Mouse (Mus musculus) heart, adult 9 months (tissue): ENCODE measurements around the gene Elmod2.
A peak's percentile ranks its signal among the peaks of the same experiment; 100 is the strongest.
"Not testable (repeated sequence)": the region's sequence is repeated elsewhere in the genome, so short reads cannot be mapped to it uniquely, and the experiment has no call there.

Source experiments
- DNase-seq, 2 experiments: peaks; one replicate each; pipeline ENCODE4 v3.0.0; 2022; ENCODE audit warnings: low spot score in 2 of 2

Elmod2 gene

GRCm38 (mm10) chr8:83331899-83332697 lies at the start of gene Elmod2:
TSS of gene Elmod2 (minus strand) at chr8:83332486.
- DNase-seq: peak; percentile 96 to 97

DNA sequence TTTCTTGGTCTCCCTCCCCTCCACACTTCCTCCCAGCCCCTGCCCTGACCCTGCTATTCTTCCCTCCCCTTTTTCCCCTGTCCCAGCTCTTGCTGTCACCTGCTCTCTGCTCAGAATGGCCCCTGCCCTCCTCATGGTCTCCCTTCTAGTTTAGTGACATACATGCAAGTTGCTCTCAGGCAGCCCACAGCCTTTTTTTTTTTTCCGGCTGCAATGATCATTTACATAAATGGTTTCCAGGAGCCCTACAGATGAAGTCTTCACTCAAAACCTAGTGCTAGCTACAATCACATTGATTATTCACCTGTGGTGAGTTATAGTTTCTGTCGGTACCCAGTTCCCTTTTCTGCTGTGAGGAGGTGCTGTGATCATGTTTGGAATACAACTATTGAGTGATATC lies 48.7 kb upstream of the Elmod2 start:
- no peak for DNase-seq

DNA sequence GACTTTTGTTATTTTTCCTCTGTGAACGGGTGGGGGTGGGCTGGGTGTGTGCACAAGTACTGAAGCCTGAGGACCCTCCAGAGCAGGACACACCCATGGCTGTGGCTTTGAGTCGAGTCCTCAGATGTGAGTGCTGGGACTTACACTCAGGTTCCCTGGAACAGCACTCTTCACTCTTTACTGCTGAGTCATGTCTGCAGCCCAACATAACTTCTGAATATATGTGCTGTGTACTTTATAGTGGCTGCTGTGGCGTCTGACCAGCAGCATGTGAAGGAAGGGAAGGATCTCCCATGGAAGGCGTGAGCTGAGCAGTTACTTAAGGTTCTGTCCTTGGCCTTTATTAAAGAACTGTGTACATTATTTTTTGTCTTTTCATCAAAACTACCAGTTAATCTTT lies 47.9 kb upstream of the Elmod2 start:
- DNase-seq: no peak

DNA sequence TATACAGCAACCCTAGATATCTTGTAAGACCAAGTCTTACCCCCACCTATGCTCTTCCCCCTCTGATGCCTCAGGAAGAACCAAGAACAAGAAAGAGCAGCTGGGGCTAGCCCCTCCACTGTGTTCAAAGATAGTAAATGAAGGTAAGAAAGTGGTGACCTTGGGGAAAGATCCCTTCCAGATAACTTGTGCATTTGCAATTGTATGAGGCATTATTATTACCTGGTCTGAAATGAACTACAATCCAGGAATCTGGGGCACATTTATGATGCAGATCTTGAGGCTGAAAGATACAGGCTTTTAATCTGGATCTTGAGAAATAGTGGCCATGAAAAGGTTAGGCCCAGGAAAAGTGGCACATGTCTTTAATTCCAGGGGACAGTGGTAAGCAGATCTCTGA lies 44.9 kb upstream of the Elmod2 start:
- DNase-seq: no peak

DNA sequence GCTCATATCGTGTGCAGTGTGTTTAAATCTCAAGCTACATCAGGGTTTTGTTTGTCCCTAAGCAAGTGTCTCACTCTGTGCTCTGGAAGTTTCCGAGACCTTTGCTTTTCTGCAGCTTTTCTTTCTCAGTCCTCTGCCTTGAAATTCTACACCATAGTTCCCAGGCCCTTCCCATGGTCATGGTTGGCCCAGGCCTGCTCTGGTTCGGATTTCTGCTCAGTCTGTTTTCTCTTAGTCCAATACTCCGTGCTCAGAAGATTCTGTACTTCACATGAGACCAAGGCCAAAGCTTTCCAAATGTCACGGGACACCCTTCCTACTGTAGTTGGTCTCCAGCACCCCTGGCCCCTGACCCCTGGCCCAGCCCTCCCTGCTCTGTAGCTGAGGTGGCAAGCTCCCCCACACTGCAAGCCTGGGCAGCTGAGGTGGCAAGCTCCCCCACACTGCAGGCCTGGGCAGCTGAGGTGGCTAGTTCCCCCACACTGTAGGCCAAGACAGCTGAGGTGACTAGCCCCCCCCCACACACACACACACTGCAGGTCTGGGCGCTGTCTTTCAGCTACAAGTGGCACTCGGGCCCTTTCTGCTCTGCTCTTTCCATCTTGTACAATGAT lies 31.0 kb upstream of the Elmod2 start:
- DNase-seq: no peak

DNA sequence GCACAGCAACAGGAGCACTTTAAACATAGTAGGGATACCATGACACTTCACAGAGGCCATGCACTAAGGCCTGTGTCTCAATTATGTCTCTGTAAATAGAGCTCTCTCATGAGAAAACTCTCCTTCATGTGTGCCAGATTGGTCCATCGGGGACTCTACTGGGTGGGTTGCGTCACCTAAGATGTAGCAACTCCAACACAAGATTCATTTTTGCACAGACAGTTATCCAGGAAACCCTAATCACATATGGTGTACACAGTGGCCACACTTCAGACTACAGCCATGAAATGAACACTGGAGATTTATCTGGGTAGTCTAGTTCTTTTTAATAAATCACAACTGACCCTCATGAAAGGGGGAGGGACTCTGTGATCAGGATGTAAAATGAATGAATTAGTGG lies 19.0 kb upstream of the Elmod2 start:
- DNase-seq: no peak

- no peak for DNase-seq
Measured at GRCm38 (mm10) chr8:83348263-83348662, 16.0 kb upstream of the Elmod2 start, which contains the start of gene Mgat4d. TSS of gene Mgat4d (plus strand) at chr8:83348471.

- no peak for DNase-seq
Measured at GRCm38 (mm10) chr8:83342693-83343092, 10.4 kb upstream of the Elmod2 start.

GRCm38 (mm10) chr8:83342076-83342475 lies 9.8 kb upstream of the Elmod2 start:
- no peak for DNase-seq

GRCm38 (mm10) chr8:83332864-83333263 lies 578 bp upstream of the Elmod2 start:
- DNase-seq: no peak

GRCm38 (mm10) chr8:83331567-83331898 lies 753 bp downstream of the Elmod2 start:
- DNase-seq: peak; percentile 6

GRCm38 (mm10) chr8:83327889-83328288 lies 4.4 kb downstream of the Elmod2 start:
- DNase-seq: no peak

DNA sequence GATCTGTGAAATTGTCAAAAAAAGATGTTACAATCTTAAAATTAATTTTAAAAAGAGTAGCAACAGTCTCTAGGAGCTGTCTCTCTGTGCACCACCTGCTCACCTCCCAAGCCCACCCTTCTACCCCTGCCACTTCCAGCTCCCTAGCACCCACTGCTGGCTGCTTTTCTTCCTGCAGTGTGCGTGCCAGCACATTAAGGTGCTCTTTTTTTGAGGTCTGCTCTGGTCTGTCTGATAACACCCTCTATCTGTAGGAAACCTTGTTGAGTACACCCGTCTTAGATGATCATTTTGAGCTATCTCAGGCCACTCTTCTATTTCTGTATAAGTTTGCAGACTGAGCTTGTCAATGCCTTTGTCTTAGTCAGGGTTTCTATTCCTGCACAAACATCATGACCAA lies 9.2 kb downstream of the Elmod2 start:
- DNase-seq: no peak

DNA sequence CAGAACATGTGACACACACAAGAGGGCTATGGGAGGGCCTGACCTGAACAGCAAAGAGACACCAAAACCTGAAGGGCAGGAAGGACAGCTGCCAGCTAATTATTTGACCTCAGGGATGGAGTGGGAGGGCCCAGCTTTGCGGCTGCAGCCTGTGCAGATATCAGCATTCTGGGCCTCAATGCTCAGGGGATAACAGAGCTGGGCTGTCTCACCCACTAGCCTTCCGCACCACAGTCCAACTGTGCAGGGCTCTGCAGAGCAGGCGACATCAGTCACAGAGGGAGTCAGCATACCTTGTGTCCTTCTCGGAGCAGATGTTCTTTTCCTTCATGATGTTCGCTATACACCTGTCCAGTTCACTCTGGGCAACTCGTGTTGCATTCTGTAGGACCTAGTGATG lies 9.9 kb downstream of the Elmod2 start:
- DNase-seq: no peak

GRCm38 (mm10) chr8:83320543-83320942 lies 11.7 kb downstream of the Elmod2 start:
- no peak for DNase-seq

GRCm38 (mm10) chr8:83315691-83316090 lies 16.6 kb downstream of the Elmod2 start:
- no peak for DNase-seq

- not testable (repeated sequence) for DNase-seq
Measured at GRCm38 (mm10) chr8:83315084-83315483, 17.2 kb downstream of the Elmod2 start.

DNA sequence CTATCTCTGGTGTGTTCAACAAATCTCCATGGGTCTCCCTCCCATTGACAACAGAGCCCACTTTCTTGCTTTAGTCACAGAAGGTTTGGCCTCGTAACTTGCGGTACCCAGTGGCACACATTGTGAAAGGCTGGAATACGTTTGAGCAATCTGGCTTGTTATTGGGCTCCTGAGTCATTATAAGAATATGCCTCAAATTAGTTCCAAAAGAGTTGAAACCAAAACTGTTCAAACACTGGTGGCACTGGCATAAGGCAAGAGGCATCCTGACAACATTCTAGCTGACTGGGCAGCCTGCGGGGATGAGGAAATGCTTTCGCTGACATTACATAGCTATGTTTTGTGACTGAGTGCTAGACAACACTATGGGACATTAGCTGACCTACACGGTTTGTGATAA lies 22.4 kb downstream of the Elmod2 start:
- no peak for DNase-seq

GRCm38 (mm10) chr8:83304946-83305345 lies 27.3 kb downstream of the Elmod2 start:
- no peak for DNase-seq

DNA sequence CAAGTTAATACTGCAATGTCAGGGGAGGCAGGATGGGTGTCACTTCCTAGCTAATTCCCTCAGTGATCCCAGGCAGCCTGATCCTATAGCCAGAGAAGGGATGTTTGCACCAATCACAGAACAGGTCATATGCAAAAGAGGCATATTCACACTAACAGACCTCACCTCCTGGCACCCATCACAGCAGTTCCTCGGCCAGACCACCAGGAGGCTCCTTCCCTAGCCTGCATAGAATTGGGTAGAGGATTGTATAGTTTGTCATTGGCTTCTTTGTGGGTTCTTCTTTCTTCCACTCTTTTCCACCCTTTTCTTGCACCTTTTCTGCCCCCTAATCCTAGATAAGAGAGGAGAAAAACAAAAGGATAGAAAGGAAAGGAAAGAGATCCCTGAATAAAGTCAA lies 32.2 kb downstream of the Elmod2 start:
- DNase-seq: no peak

DNA sequence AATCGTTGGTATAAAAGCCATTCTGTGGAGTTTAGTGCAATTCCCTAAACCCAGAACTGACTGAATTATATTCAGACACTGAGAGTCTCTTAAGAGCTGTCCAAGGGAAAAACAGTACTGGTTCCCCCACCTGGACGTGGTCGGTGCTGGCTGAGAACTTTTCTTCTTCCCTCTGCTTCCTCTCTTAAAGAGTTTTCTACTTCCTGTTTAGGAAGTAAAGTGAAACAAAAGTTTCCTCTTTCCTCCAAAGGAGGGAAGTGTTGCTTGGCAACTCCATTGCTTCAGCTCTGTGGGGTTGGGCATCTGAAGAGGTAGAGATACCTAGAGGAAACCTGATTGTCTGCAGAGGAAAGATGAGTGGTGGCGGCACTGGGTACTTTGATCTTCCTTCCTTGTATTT lies 34.9 kb downstream of the Elmod2 start:
- no peak for DNase-seq

DNA sequence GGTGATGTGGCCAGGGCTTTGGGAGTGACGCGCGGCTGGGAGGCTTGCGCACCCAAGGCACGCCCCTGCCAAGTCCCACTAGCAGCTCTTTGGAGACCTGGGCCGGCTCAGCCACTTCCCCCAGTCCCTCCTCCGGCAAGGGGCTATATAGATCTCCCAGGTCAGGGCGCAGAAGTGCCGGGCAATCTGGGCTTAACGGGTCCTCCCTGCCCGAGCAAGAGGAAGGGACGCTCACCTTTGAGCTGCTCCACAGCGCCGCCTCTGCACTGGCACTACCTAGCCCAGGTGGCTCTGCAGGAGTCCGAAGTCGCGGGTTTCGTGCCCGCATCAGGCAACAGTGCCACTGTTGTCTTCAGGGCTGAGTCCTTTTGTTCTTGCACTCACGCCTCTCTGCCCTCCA lies 42.1 kb downstream of the Elmod2 start, which contains the start of gene Ucp1:
TSS of gene Ucp1 (plus strand) at position 177 of the 400 bp plus-strand sequence.
- DNase-seq: no peak

DNA sequence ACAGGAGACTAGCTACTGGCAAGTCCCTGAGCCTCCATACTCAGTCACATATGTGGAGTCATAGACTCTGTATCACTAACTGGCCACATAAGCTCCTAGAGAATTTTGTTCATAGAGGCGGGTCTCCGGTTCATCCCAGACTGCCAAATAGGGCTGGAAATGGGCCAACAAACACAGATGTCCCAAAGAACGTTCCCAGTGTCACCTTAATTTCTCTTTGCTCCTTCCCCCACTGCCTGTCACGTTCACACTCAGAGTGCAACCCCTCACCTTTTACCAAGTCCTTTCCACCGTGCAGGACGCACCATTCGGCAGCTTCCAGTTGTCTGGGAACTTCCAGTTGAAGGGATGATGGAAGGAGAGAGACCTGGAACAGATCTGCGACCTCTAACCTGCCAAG lies 46.9 kb downstream of the Elmod2 start:
- DNase-seq: no peak
